Mouse (Mus musculus) liver, postnatal 0 days (tissue): Measurements from ENCODE around the gene Pard3. TPM values are rescaled to one million over a fixed set of nuclear protein-coding genes. Genes with fewer than 3 reads are reported as not detected.

Experiments
- ATAC-seq: fragments of 200-750 bp; cut with Nextera tagmentation; 2 replicates; pipeline ENCODE4 v1.8.0; 2017; ENCODE audit warnings: mild to moderate bottlenecking, moderate library complexity
- DNase-seq: peaks from one replicate; pipeline ENCODE4 v3.0.0-alpha.2; 2016
- H3K27ac ChIP-seq: fragments of 300-500 bp; sonication (generic); 2 replicates; pipeline ENCODE4 v1.5.1; 2014; ENCODE audit warnings: antibody characterized with exemption, moderate library complexity, mild to moderate bottlenecking, low read depth
- H3K27me3 ChIP-seq: fragments of 300-500 bp; sonication (generic); 2 replicates; pipeline ENCODE4 v1.6.1; 2014; ENCODE audit warnings: low read length, control low read depth, mixed read lengths; ENCODE audit not compliant: insufficient read depth
- H3K36me3 ChIP-seq: fragments of 300-500 bp; sonication (generic); replicated peaks from 2 replicates; pipeline ENCODE4 v1.6.1; 2014; ENCODE audit warnings: mild to moderate bottlenecking, control low read depth, low read length, moderate library complexity, mixed read lengths; ENCODE audit not compliant: insufficient read depth
- H3K4me1 ChIP-seq: fragments of 300-500 bp; sonication (generic); 2 replicates; pipeline ENCODE4 v1.6.1; 2014; ENCODE audit warnings: antibody characterized with exemption, mild to moderate bottlenecking, control low read depth; ENCODE audit not compliant: insufficient read depth
- H3K4me2 ChIP-seq: fragments of 300-500 bp; sonication (generic); 2 replicates; pipeline ENCODE4 v1.6.1; 2014; ENCODE audit warnings: low read depth, mild to moderate bottlenecking, low read length, moderate library complexity, mixed read lengths
- H3K4me3 ChIP-seq: fragments of 300-500 bp; sonication (generic); 2 replicates; pipeline ENCODE4 v1.5.1; 2014; ENCODE audit warnings: low read depth, low read length
- H3K9ac ChIP-seq: fragments of 300-500 bp; sonication (generic); replicated peaks from 2 replicates; pipeline ENCODE4 v1.6.1; 2014; ENCODE audit warnings: mild to moderate bottlenecking, moderate library complexity
- H3K9me3 ChIP-seq: fragments of 300-500 bp; sonication (generic); 2 replicates; pipeline ENCODE4 v1.6.1; 2016; ENCODE audit warnings: mild to moderate bottlenecking, control low read depth, low read length, mixed read lengths
- CTCF ChIP-seq: sonication (generic); IDR thresholded peaks from 2 replicates; pipeline ENCODE4 v1.5.1; 2016; ENCODE audit warnings: antibody characterized with exemption, low read depth
- EP300 ChIP-seq: IDR thresholded peaks from 2 replicates; pipeline ENCODE4 v1.6.1; 2016; ENCODE audit warnings: antibody characterized with exemption, low read depth, mild to moderate bottlenecking
- WGBS: fragments of 180-500 bp; shearing (Covaris S2); extraction: QIAGEN DNeasy Blood & Tissue Kit; methylation state at CpG from one replicate; pipeline ENCODE4 v1.1.7; 2014; ENCODE audit not compliant: insufficient replicate concordance; 5-methylcytosine and 5-hydroxymethylcytosine counted together
- polyA plus RNA-seq: library from polyadenylated mRNA; unstranded; fragments of >200 nt; fragmentation: Nextera tagmentation; extraction: Ambion mirVana; gene quantifications from 2 replicates; pipeline ENCODE4 v1.2.1, GENCODE M21; 2015

Pard3 gene
- polyA plus RNA-seq, 1 experiment from 2014 or later = 10.2 TPM

- 75% methylated on average over 2 of the region's 2 CpGs for WGBS
- no peak overlapping the region for H3K27ac ChIP-seq
- H3K27me3 ChIP-seq = no peaks in the 10 kb centered on the region
Measured at GRCm38 (mm10) chr8:127347890-127348495, 284.3 kb downstream of the Pard3 start.

GRCm38 (mm10) chr8:127361796-127362195 is 298.1 kb downstream of the Pard3 start:
- TF ChIP-seq EP300 = no peak
- no peak for TF ChIP-seq CTCF
- ATAC-seq = no peak

More at GRCm38 (mm10) chr8:127347890-127348495, 284.3 kb downstream of the Pard3 start:
- no peaks in the 10 kb centered on the region; the same call in 1 of the 2 replicates for H3K4me1 ChIP-seq
- H3K9me3 ChIP-seq = no peaks in the 10 kb centered on the region
- no peaks in the 10 kb centered on the region for H3K36me3 ChIP-seq
- TF ChIP-seq EP300 = no peak
- no peak for TF ChIP-seq CTCF
- no peak overlapping the region for H3K4me3 ChIP-seq
- H3K9ac ChIP-seq = no peak overlapping the region
- no peak for ATAC-seq
- H3K4me2 ChIP-seq = no peak overlapping the region
- DNase-seq = no peak

GRCm38 (mm10) chr8:127368347-127368746 is 304.7 kb downstream of the Pard3 start:
- WGBS = 64% methylated on average over 3 of the region's 3 CpGs
- H3K4me1 ChIP-seq = no peaks in the 10 kb centered on the region

More at GRCm38 (mm10) chr8:127361796-127362195, 298.1 kb downstream of the Pard3 start:
- H3K4me2 ChIP-seq = no peak overlapping the region
- no peak overlapping the region for H3K27ac ChIP-seq
- no peak overlapping the region for H3K9ac ChIP-seq
- no peaks in the 10 kb centered on the region for H3K27me3 ChIP-seq
- no peaks in the 10 kb centered on the region for H3K9me3 ChIP-seq
- DNase-seq = no peak
- no peak overlapping the region for H3K4me3 ChIP-seq
- no peaks in the 10 kb centered on the region for H3K4me1 ChIP-seq
- no peaks in the 10 kb centered on the region for H3K36me3 ChIP-seq

GRCm38 (mm10) chr8:127371326-127371949 is 307.7 kb downstream of the Pard3 start:
- Histone ChIP-seq H3K9ac (no peak overlapping the region), H3K36me3 (peaks cover 3% of the 10 kb centered on the region; the same call in 1 of the 2 replicates), H3K4me3 (no peak overlapping the region), H3K27ac (no peak overlapping the region), H3K27me3 (no peaks in the 10 kb centered on the region), H3K4me1 (no peaks in the 10 kb centered on the region), H3K9me3 (no peaks in the 10 kb centered on the region), H3K4me2 (no peak overlapping the region)
- DNase-seq (no peak), ATAC-seq (no peak)
- TF ChIP-seq EP300 (no peak), CTCF (no peak)
- 87% methylated on average over 16 of the region's 16 CpGs for WGBS

More at GRCm38 (mm10) chr8:127368347-127368746, 304.7 kb downstream of the Pard3 start:
- no peak for DNase-seq
- ATAC-seq = no peak
- Histone ChIP-seq H3K4me3 (no peak overlapping the region), H3K4me2 (no peak overlapping the region), H3K27ac (no peak overlapping the region), H3K9me3 (no peaks in the 10 kb centered on the region), H3K36me3 (peaks cover 3% of the 10 kb centered on the region; the same call in 1 of the 2 replicates), H3K27me3 (no peaks in the 10 kb centered on the region), H3K9ac (no peak overlapping the region)
- no peak for TF ChIP-seq EP300
- no peak for TF ChIP-seq CTCF

- Histone ChIP-seq H3K9me3 (no peaks in the 10 kb centered on the region), H3K9ac (no peak overlapping the region), H3K27ac (no peak overlapping the region), H3K4me3 (no peak overlapping the region), H3K36me3 (no peaks in the 10 kb centered on the region), H3K27me3 (no peaks in the 10 kb centered on the region), H3K4me1 (no peaks in the 10 kb centered on the region), H3K4me2 (no peak overlapping the region)
- ATAC-seq (no peak), DNase-seq (no peak)
- 50% methylated on average over 2 of the region's 2 CpGs for WGBS
- TF ChIP-seq EP300 = no peak
- no peak for TF ChIP-seq CTCF
Measured at GRCm38 (mm10) chr8:127377775-127378174, 314.1 kb downstream of the Pard3 start.

- Histone ChIP-seq H3K36me3 (0 out of 2 replicates have a peak, but pooled peaks cover 4% of the 10 kb centered on the region), H3K4me3 (no peak overlapping the region), H3K27me3 (no peaks in the 10 kb centered on the region), H3K9me3 (no peaks in the 10 kb centered on the region), H3K4me2 (no peak overlapping the region), H3K27ac (no peak overlapping the region), H3K4me1 (no peaks in the 10 kb centered on the region), H3K9ac (no peak overlapping the region)
- no peak for ATAC-seq
- WGBS = 80% methylated on average over 11 of the region's 11 CpGs
- TF ChIP-seq EP300 (no peak), CTCF (no peak)
- no peak for DNase-seq
Measured at GRCm38 (mm10) chr8:127378994-127379858, 315.5 kb downstream of the Pard3 start.
